Mouse (Mus musculus) C2C12 (cell line): ENCODE data around the gene Tbxas1.

ENCODE experiments used
- CTCF ChIP-seq: IDR thresholded peaks from one replicate; pipeline ENCODE4 v1.5.1; 2011; ENCODE audit not compliant: control insufficient read depth, insufficient read depth, insufficient read length
- MAX ChIP-seq: IDR thresholded peaks from one replicate; pipeline ENCODE4 v1.6.1; 2011; ENCODE audit warnings: mild to moderate bottlenecking, control low read depth
- MYOD1 ChIP-seq: IDR thresholded peaks from one replicate; pipeline ENCODE4 v1.6.1; 2011; ENCODE audit warnings: low read depth; ENCODE audit not compliant: control insufficient read depth, insufficient read length
- USF1 ChIP-seq: IDR thresholded peaks from one replicate; pipeline ENCODE4 v1.6.1; 2011; ENCODE audit warnings: low read depth, mild to moderate bottlenecking, control low read depth, moderate library complexity

DNA sequence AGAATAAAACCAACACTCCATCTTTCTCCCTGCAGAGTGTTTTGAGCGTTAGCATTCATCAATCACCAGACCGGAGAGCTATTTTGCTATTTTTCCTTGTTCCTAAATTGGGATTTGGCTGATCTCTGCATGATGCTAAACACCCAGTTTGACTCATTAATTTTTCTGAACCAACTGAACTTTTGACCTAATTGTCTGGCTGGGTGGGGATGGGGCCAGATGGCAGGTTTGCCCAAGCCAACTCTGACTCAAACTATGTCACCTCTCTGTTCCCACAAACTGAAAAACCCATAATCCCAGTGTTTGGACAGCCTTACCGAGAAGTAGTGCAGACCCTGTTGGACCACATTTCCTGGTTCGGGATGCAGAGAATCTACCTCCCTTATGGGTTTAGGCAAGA lies 72.1 kb downstream of the Tbxas1 start:
- no peak for TF ChIP-seq CTCF
- no peak for TF ChIP-seq MAX
- no peak for TF ChIP-seq MYOD1
- no peak for TF ChIP-seq USF1
